Mouse (Mus musculus): ENCODE measurements around the gene Ifna9. TPM values are rescaled to one million over a fixed set of nuclear protein-coding genes. Genes with fewer than 3 reads are reported as not detected.
"Not testable (repeated sequence)": the region's sequence is repeated elsewhere in the genome, so short reads cannot be mapped to it uniquely, and the experiment has no call there.

Gene Ifna9
- not detected in 2 replicates for polyA plus RNA-seq (2015; fragmentation: Nextera tagmentation; extraction: Ambion mirVana)

DNA sequence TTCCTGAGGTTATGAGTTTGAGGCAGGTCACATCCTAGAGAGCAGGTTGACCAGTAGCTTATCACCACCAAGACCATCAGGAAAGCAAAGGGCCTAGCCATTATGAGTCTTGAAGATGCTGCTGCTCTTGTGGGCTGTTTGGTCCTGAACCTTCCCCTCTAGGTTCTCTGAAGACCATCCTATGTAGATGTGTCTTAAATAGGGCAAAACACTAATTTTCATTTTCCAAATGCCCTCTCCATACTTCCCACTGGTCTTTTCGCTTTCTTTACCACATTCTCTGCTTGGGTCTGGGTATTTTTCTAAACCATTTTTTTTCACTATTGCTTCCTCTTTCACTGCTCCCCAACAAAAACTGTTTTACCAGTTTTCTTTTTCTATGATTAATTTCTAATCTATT is at the start of gene Ifna9:
Gene Ifna9, minus strand, starts transcription at position 101 of the 400 bp plus-strand sequence.
- 90% methylated on average over 1 of the region's 1 CpGs for WGBS
- no peak within 1 kb of the TSS for H3K9ac ChIP-seq (replicated peaks)
- no peak within 1 kb of the TSS for H3K4me3 ChIP-seq (replicated peaks)
- no peaks in the 10 kb centered on the region for H3K36me3 ChIP-seq
- no peaks in the 10 kb centered on the region for H3K27me3 ChIP-seq
- no peaks in the 10 kb centered on the region for H3K4me1 ChIP-seq (replicated peaks)
- H3K4me2 ChIP-seq (replicated peaks): no peak within 1 kb of the TSS
- H3K9me3 ChIP-seq: no peaks in the 10 kb centered on the region
- H3K27ac ChIP-seq: no peak within 1 kb of the TSS
- no peak for ATAC-seq

DNA sequence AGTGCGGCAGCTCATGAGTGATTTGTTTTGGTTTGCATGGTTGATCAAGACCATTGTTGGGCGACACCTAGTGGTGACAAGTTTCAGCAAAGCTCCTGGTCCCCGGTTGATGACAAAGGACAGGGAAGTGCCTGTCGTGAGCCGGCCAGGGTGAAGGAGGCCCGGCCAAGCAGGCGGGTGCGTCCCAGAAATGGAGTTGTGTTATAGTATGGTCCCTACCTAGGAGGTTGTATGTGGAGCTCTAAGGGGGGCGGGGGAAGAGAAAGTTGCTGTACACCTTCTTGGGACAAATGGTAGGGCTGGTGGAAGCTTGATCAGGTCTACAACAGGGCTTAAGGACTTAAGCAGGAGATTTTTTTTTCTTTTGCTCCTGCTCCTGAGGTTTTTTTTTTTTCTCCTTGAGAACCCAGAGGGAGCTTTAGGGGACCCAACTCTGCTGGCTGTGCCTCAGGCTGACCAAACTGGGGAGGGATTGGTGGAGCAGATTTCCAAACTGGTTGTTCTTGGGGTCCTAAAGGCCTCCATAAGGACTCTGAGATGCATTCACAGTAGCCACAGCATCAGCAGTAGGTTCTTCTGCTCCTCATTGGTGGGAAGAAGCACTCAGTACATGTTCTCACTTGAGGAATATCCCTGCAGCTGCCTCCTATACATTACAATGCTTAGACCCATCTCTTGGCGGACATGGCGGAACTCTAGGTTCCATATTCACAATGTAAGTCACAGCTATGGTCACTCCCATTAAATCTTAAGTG is 49.1 kb upstream of the Ifna9 start:
- no peak overlapping the region for H3K9ac ChIP-seq (replicated peaks)
- no peaks in the 10 kb centered on the region for H3K27me3 ChIP-seq
- peak; percentile 96 for ATAC-seq
- H3K36me3 ChIP-seq: no peaks in the 10 kb centered on the region
- H3K4me2 ChIP-seq (replicated peaks): 0 out of 2 replicates have a peak overlapping the region, but pooled peaks have one; percentile 30
- H3K4me3 ChIP-seq (replicated peaks): peak overlapping the region; percentile 20; the same call in 1 of the 2 replicates
- H3K9me3 ChIP-seq: no peaks in the 10 kb centered on the region
- H3K27ac ChIP-seq: no peak overlapping the region
- no peaks in the 10 kb centered on the region for H3K4me1 ChIP-seq (replicated peaks)
- 18% methylated on average over 11 of the region's 11 CpGs for WGBS

DNA sequence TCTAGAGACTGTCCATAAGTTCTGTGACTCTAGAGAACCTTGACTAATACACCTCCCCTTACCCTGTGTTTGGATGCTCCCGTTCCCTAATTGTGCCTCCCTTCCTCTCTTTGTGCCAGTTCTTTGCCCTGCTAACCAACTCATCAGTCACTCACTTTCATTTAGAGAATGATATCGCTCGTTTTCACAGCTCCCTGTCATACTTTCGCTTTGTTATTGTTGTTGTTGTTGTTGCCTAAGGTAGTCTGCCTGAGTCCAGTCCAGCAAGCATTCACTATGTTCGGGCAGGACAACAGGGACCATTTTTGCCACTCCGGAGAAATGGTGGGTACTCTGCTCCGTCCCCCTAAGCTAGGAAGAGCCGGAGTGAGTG is 48.5 kb upstream of the Ifna9 start:
- no peaks in the 10 kb centered on the region for H3K27me3 ChIP-seq
- ATAC-seq: no peak
- peak overlapping the region; percentile 30; the same call in 1 of the 2 replicates for H3K4me2 ChIP-seq (replicated peaks)
- no peaks in the 10 kb centered on the region for H3K9me3 ChIP-seq
- no peaks in the 10 kb centered on the region for H3K4me1 ChIP-seq (replicated peaks)
- WGBS: 71% methylated on average over 8 of the region's 8 CpGs
- H3K4me3 ChIP-seq (replicated peaks): peak overlapping the region; percentile 20; the same call in 1 of the 2 replicates
- H3K36me3 ChIP-seq: no peaks in the 10 kb centered on the region
- no peak overlapping the region for H3K27ac ChIP-seq
- H3K9ac ChIP-seq (replicated peaks): no peak overlapping the region

DNA sequence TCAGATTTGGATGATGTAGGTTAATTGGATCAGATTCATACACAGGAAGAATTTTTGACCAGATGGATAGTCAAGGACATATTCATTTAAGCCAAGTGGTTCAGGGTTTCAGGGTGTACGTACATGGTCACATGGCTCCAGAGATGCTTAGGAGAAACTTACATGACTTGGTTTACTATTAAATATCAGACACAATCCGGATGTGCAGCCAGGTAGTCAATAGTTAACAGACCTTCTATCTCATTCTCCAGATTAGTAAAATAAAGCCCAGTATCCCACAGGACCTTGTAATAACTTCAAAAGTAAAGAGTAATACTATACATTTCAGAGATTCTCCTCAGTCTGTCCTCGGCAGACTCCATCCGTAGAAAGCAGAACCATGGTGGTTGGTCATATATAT is 42.1 kb upstream of the Ifna9 start, which contains the start of gene C87499:
Gene C87499, minus strand, starts transcription at position 101 of the 400 bp plus-strand sequence.
- Histone ChIP-seq H3K27me3 (no peaks in the 10 kb centered on the region), H3K36me3 (no peaks in the 10 kb centered on the region), H3K4me2 (replicated peaks) (no peak within 1 kb of the TSS), H3K9ac (replicated peaks) (no peak within 1 kb of the TSS), H3K27ac (no peak within 1 kb of the TSS), H3K4me1 (replicated peaks) (no peaks in the 10 kb centered on the region), H3K9me3 (no peaks in the 10 kb centered on the region), H3K4me3 (replicated peaks) (no peak within 1 kb of the TSS)
- 93% methylated on average over 4 of the region's 4 CpGs for WGBS
- no peak for ATAC-seq

DNA sequence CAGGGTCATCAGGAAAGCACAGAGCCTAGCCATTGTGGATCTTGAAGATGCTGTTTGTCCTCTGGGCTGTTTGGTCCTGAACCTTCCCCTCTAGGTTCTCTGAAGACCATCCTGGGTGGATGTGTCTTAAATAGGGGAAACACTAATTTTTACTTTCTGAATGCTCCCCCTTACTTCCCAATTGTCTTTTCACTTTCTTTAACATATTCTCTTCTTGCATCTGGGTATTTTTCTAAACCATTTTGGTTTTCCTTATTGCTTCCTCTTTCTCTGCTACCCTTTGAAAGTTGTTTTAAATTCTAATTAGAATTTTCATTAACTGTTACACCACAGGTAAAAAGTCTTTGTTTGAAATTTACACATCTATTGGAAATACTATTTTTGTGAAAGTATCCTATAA is 11.1 kb upstream of the Ifna9 start, which contains the start of gene Ifna12:
Gene Ifna12, minus strand, starts transcription at position 101 of the 400 bp plus-strand sequence.
- Histone ChIP-seq H3K9me3 (no peaks in the 10 kb centered on the region), H3K9ac (replicated peaks) (no peak within 1 kb of the TSS), H3K27me3 (no peaks in the 10 kb centered on the region), H3K4me2 (replicated peaks) (no peak within 1 kb of the TSS), H3K4me1 (replicated peaks) (no peaks in the 10 kb centered on the region), H3K27ac (no peak within 1 kb of the TSS), H3K4me3 (replicated peaks) (no peak within 1 kb of the TSS), H3K36me3 (no peaks in the 10 kb centered on the region)
- no peak for ATAC-seq

DNA sequence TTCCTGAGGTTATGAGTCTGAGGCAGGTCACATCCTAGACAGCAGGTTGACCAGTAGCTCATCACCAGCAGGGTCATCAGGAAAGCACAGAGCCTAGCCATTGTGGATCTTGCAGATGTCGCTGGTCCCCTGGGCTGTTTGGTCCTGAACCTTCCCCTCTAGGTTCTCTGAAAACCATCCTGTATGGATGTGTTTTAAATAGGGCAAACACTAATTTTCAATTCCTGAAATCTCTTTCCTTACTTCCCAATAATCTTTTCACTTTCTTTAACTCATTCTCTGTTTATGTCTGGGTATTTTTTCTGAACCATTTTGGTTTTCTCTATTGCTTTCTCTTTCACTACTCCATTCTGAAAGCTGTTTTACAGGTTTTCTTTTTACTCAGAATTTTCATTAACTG is 20.5 kb downstream of the Ifna9 start, which contains the start of gene Ifna14:
Gene Ifna14, minus strand, starts transcription at position 101 of the 400 bp plus-strand sequence.
- no peak within 1 kb of the TSS for H3K4me2 ChIP-seq (replicated peaks)
- H3K36me3 ChIP-seq: no peaks in the 10 kb centered on the region
- no peak within 1 kb of the TSS for H3K9ac ChIP-seq (replicated peaks)
- 84% methylated on average over 1 of the region's 1 CpGs for WGBS
- ATAC-seq: no peak
- no peaks in the 10 kb centered on the region for H3K27me3 ChIP-seq
- no peak within 1 kb of the TSS for H3K27ac ChIP-seq
- H3K4me1 ChIP-seq (replicated peaks): no peaks in the 10 kb centered on the region
- H3K9me3 ChIP-seq: no peaks in the 10 kb centered on the region
- H3K4me3 ChIP-seq (replicated peaks): no peak within 1 kb of the TSS

DNA sequence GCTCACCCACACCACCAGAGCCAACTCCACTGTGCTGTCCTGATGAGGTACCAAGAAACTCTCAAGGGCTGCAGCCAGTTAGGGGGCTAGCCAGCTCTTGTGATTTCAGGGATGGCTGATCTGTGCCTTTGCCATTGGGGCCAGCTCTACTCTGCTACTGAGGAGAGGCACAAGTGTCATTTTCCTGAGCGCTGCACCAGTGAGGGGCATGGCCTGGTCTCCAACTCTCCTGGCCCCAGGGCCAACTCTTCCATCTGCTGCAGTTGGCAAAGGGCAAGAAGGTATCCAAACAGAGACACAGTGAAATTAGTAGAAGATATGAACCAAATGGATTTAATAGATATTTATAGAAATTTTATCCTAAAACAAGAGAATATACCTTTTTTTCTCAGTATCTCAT is 30.4 kb downstream of the Ifna9 start:
- Histone ChIP-seq H3K4me3 (replicated peaks) (no peak overlapping the region), H3K27me3 (no peaks in the 10 kb centered on the region), H3K9me3 (no peaks in the 10 kb centered on the region), H3K4me1 (replicated peaks) (no peaks in the 10 kb centered on the region), H3K27ac (no peak overlapping the region), H3K36me3 (no peaks in the 10 kb centered on the region), H3K4me2 (replicated peaks) (no peak overlapping the region), H3K9ac (replicated peaks) (no peak overlapping the region)
- 97% methylated on average over 1 of the region's 1 CpGs for WGBS
- ATAC-seq: no peak

DNA sequence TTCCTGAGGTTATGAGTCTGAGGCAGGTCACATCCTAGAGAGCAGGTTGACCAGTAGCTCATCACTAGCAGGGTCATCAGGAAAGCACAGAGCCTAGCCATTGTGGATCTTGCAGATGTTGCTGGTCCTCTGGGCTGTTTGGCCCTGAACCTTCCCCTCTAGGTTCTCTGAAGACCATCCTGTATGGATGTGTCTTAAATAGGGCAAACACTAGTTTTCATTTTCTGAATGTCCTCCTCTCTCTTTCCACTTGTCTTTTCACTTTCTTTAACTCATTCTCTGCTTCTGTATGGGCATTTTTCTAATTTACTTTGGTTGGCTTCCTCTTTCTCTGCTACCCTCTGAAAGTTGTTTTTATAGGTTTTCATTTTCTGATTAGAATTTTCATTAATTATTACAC is 34.0 kb downstream of the Ifna9 start, which contains the start of gene Ifna15:
Gene Ifna15, minus strand, starts transcription at position 101 of the 400 bp plus-strand sequence.
- not testable (repeated sequence) for H3K4me1 ChIP-seq (replicated peaks); H3K9me3 ChIP-seq; H3K4me2 ChIP-seq (replicated peaks); H3K36me3 ChIP-seq; H3K4me3 ChIP-seq (replicated peaks); H3K27ac ChIP-seq; ATAC-seq; H3K9ac ChIP-seq (replicated peaks); H3K27me3 ChIP-seq

DNA sequence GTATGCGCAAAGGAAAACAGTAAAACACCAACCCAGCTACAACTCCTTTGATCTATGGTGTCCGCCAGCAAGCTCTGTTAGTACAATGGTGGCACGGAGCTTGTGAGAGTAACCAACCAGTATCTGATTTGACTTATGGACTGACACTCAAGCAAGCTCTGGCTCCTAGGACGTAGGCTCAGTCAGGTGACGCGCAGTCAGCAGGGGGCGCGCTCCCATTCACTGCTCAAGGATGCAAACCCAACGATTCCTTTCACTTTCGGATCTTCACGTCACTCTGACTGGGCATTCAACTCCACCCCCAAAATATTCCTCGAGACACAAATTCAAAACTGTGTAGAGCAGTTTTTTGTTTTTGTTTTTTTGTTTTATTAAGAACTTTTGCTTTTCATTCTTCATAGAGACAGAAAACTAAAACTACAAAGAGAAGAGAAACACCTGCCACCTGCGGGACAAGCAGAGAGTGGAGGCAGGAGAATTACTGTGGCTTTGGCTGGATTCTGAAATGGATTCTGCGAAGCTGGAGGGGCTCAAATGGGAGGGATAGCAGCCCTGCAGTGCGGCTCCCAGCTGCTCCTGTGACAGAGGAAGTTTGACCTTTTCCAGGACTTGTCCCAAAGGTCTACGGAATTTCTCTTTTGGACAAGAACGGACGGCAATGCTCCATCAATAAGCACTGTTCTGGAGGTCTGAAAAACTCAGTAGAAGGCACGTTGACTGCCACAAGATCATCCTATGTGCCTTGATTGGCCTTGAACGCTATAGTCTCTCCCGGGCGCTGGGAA is 41.8 kb downstream of the Ifna9 start:
- Histone ChIP-seq H3K27ac (no peak overlapping the region), H3K4me1 (replicated peaks) (peaks cover 7% of the 10 kb centered on the region; the same call in 1 of the 2 replicates), H3K27me3 (no peaks in the 10 kb centered on the region), H3K9ac (replicated peaks) (no peak overlapping the region), H3K4me3 (replicated peaks) (peak overlapping the region; percentile 22; the same call in 1 of the 2 replicates), H3K36me3 (no peaks in the 10 kb centered on the region), H3K9me3 (no peaks in the 10 kb centered on the region), H3K4me2 (replicated peaks) (peak overlapping the region; percentile 42)
- ATAC-seq: peak; percentile 58
- 37% methylated on average over 22 of the region's 22 CpGs for WGBS

DNA sequence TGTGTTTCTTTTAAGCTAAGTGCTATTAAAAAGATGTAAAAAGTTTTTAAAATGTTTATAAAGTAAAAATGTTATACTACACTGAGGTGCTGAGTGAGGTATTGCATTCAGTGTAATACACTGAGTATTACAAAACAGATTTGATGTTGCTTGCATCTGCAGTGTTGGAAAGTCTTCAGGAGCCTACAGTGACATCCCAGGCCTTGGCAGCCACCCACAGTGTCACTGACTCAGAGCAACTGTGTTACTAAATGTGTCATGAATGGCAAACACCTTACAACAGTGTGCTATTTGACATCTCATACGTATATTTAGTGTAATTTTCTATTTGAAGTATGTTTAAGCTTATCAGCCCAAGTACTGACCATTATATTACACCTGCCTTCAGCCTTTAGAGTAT is 44.2 kb downstream of the Ifna9 start:
- H3K9me3 ChIP-seq: no peaks in the 10 kb centered on the region
- no peaks in the 10 kb centered on the region for H3K27me3 ChIP-seq
- H3K9ac ChIP-seq (replicated peaks): no peak overlapping the region
- no peak for ATAC-seq
- H3K4me3 ChIP-seq (replicated peaks): no peak overlapping the region
- H3K4me1 ChIP-seq (replicated peaks): peaks cover 7% of the 10 kb centered on the region; the same call in 1 of the 2 replicates
- H3K27ac ChIP-seq: no peak overlapping the region
- H3K4me2 ChIP-seq (replicated peaks): no peak overlapping the region
- H3K36me3 ChIP-seq: no peaks in the 10 kb centered on the region
- 81% methylated on average over 1 of the region's 1 CpGs for WGBS

DNA sequence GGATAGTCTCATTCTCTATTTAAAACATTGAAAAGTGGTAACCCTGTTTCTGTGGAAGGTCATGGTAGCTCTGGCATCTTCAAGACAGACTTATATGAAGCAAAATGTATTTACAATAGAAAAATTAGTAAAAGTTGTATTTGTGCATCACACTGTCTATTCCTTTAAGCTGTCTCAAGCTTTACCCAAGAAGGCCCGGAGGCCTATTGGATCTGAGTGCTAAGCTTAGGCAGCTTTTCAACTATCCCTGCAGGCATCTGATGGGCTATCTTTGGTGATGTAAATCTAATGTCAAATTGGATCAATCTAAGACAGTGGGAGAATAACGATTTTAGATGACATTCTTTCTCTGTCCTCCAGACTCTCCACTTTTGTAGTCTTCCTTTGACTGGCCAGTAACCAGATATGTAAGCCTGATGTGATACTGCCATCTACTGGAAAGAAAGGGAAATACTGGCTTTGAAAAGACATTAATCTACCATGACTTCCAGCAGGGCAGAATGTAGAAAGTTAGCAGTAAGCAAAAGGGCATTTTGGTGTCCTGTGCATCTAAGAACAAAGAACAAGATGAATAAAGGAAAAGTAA is 48.4 kb downstream of the Ifna9 start:
- H3K27ac ChIP-seq: no peak overlapping the region
- H3K36me3 ChIP-seq: no peaks in the 10 kb centered on the region
- ATAC-seq: peak; percentile 90
- no peaks in the 10 kb centered on the region for H3K4me1 ChIP-seq (replicated peaks)
- no peak overlapping the region for H3K4me3 ChIP-seq (replicated peaks)
- H3K4me2 ChIP-seq (replicated peaks): no peak overlapping the region
- WGBS: 31% methylated on average over 2 of the region's 2 CpGs
- no peaks in the 10 kb centered on the region for H3K9me3 ChIP-seq
- no peaks in the 10 kb centered on the region for H3K27me3 ChIP-seq
- H3K9ac ChIP-seq (replicated peaks): no peak overlapping the region

All from midbrain, embryonic 13.5 days (tissue).